Mouse (Mus musculus) heart, postnatal 36 days (tissue): ENCODE measurements at regions not wholly inside any gene's neighbourhood (a gene's known extent, or its start where the extent isn't known, plus 50 kb on each side); places are given as distances from the start of the nearest gene placed in this dataset.

Experiments used
- DNase-seq, 2 experiments: peaks; one replicate each; pipeline ENCODE4 v3.0.0; 2021 to 2022
- intact Hi-C: fragments of 180-260 bp; cut with DNase I; formaldehyde crosslinking; loops from one replicate; pipeline ENCODE4 v1.15.1; 2025

GRCm38 (mm10) chr2:55817273-55817672, 381.5 kb downstream of the Kcnj3 start:
- intact Hi-C loops, result no loop called here
- DNase-seq, result no peak

- DNase-seq, result no peak
- intact Hi-C loops, result no loop called here
Measured at GRCm38 (mm10) chr2:55818220-55818619, 382.4 kb downstream of the Kcnj3 start.

- intact Hi-C loops, result no loop called here
- DNase-seq, result no peak
Measured at GRCm38 (mm10) chr2:55822726-55823125, 387.0 kb downstream of the Kcnj3 start.

- intact Hi-C loops, result loop anchor here (2.0 to 10.0 kb wide), 2 partner anchors 535 to 747 kb away; no protein-coding TSS in a partner anchor
Measured at GRCm38 (mm10) chr2:55841521-55841920, 405.8 kb downstream of the Kcnj3 start.

GRCm38 (mm10) chr2:55846832-55847382, 411.1 kb downstream of the Kcnj3 start:
- DNase-seq, result no peak
- intact Hi-C loops, result loop anchor here (10.0 kb wide), 1 partner anchor 752 kb away; no protein-coding TSS in a partner anchor

More at GRCm38 (mm10) chr2:55841521-55841920, 405.8 kb downstream of the Kcnj3 start:
- peak; percentile 1 to 5 for DNase-seq

GRCm38 (mm10) chr2:55862479-55862878, 426.7 kb downstream of the Kcnj3 start:
- intact Hi-C loops, result no loop called here
- DNase-seq, result no peak

- intact Hi-C loops, result no loop called here
- no peak for DNase-seq
Measured at GRCm38 (mm10) chr2:55889976-55890375, 454.2 kb downstream of the Kcnj3 start.

- intact Hi-C loops, result no loop called here
- no peak for DNase-seq
Measured at GRCm38 (mm10) chr2:55892821-55893535, 457.2 kb downstream of the Kcnj3 start.

GRCm38 (mm10) chr2:55920294-55920693, 484.5 kb downstream of the Kcnj3 start:
- no peak for DNase-seq
- intact Hi-C loops, result loop anchor here (2.0 to 10.0 kb wide), 2 partner anchors 613 to 825 kb away; no protein-coding TSS in a partner anchor
